Mouse (Mus musculus): ENCODE measurements at regions not wholly inside any gene's neighbourhood (a gene's known extent, or its start where the extent isn't known, plus 50 kb on each side); places are given as distances from the start of the nearest gene placed in this dataset.
A peak's percentile ranks its signal among the peaks of the same experiment; 100 is the strongest.

GRCm38 (mm10) chr15:36914239-36915100 is 93.1 kb downstream of the Zfp706 start:
- DNase-seq = no peak

- no peak for DNase-seq
Observed at GRCm38 (mm10) chr15:36913308-36913707, 94.3 kb downstream of the Zfp706 start.

GRCm38 (mm10) chr15:36910272-36910671 is 97.3 kb downstream of the Zfp706 start:
- no peak for DNase-seq

DNA sequence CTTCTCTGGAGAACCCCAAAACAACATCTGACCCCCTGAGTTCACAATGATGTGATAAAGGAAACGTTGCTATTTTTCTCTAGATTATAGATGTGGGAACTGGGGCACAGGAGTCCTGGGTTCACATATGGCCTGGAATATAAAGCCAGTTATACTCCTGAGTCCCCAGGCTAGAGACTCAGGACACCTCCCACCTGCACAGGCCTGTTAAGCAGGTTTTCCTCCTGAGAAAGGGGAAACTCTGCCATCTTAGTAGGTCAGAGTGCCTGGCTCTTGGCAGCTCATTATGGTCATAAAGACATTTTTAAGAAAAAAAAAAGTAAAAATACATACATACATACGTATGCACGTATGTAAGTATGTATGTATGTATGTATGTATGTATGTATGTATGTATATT is 98.1 kb downstream of the Zfp706 start:
- no peak for DNase-seq

- no peak for DNase-seq
Observed at GRCm38 (mm10) chr15:36906789-36907188, 100.8 kb downstream of the Zfp706 start.

DNA sequence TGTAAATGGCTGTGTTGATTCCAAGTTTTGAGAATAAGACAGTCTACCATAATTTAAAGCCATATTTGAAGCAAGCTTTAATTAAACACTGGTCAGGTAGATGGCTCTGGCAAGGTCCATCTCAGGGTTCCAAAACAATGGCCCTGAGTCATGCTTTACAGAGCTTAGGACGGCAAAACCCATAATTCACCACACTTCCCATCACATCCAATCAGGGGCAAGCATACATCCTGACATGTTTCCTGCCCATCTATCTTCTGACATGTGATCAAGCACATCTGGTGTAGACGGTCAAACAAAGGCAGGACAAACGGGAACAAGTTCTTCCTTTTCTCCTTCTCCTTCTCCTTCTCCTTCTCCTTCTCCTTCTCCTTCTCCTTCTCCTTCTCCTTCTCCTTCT is 101.5 kb downstream of the Zfp706 start:
- DNase-seq = no peak

DNA sequence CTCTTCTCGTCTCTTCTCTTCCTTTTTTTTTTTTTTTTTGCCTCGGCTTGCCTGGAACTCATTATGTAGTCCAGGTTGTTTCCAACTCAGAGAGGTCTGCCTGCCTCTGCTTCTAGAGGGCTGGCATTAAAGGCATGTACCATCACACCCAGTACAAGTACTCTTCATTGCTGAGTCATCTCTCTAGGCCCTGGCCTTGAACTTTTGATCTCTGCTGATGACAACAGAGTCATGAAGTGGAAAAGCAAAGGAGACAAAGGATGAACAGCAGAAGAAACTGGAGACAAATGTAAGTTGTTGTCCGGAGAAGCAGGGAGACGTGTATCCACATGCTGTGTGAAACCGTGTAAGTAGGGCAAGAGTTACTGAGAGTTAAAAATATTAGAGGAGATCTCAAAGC is 103.7 kb downstream of the Zfp706 start:
- no peak for DNase-seq

- no peak for DNase-seq
Observed at GRCm38 (mm10) chr15:36903309-36903708, 104.3 kb downstream of the Zfp706 start.

GRCm38 (mm10) chr15:36901830-36902285 is 105.7 kb downstream of the Zfp706 start:
- peak; percentile 70 for DNase-seq

DNA sequence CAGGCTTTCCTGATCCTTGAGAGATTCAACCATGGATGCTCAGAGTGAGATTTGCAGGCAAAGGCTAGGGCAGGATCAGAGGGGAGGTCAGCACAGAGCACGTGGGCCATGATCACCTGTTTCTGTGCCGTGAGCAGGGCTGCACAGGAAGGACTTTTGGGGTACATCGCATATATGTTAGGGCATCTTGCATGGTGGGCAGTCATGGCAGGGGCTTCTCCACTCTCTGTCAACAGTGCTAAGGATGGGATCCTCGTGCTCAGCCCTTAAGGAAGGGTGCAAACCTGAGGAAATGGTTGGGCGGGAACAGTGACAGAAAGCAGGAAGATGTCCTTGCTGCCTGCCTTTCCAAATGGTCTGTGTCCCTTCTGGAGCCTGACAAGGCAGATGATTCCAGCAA is 106.2 kb downstream of the Zfp706 start:
- no peak for DNase-seq

- DNase-seq = no peak
Observed at GRCm38 (mm10) chr15:36900940-36901339, 106.6 kb downstream of the Zfp706 start.

DNA sequence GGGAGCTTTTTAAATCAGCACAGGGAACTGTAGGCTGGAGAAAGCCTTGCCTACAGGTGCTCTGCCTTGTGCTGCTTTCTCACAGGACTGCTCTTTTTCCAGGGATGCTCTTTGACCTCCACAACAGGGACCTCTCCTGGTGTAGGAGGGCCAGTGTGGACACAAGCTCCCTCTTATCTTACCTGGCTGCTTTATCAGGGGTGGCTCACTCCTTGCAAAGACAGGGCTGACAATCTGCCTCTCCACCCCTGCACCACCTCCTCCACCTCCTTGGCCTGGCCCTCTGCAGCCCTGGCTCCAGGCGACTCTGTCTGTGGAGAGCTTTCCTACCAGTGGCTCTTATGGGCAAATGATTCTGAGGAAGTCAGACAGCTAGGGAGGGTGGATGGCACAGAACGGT is 107.7 kb downstream of the Zfp706 start:
- DNase-seq = no peak

DNA sequence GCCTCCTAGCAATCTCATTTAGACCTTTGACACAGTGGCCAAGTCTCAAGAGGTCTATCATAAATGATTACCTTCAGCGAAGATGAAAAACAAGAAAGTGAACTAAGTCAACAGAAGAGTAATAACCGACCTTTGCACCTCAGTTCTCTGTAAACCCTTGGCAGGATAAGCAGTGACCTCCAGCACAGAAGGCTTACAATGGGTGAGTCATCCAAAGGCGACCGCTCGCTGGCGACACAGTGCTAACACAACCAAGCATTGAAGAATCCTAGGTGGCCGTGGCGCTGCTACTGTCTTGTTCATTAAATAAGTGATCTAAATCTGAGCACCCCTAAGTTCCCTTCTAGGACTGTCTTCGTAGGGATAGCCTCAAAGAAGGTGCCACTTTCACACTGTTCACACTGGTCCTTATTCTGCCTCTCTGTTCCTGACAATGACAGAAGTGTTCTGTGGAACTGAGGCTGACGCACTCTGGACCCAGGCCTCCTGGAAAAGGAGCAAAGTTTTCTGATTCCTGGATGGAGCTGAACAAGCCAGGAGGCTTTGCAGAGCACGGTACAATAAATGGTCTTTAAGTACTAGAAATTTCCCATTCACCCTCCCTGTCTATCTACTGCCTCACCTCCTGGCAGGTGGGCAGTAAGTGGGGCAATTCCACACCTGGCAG is 108.6 kb downstream of the Zfp706 start:
- DNase-seq = no peak

DNA sequence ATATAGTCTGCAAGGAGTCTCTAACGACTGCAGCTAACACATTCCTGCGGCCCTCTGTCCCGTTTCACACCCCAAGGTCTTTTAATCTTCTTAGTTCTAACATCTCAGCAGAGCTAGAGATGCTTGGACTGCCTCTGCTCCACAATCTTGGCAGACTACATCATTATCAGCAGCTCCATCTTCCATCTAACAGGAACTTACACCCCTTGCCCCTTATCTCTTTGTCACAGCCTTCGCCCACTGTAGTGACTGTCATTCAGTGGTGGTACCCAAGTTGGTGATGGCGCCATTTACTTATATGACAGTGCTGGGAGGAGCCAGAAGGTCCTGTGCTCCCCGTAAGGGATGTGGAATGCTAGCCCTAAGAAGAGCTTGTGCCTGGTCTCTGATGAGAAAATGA is 109.2 kb downstream of the Zfp706 start:
- DNase-seq = no peak

GRCm38 (mm10) chr15:36896265-36896664 is 111.3 kb downstream of the Zfp706 start:
- no peak for DNase-seq

DNA sequence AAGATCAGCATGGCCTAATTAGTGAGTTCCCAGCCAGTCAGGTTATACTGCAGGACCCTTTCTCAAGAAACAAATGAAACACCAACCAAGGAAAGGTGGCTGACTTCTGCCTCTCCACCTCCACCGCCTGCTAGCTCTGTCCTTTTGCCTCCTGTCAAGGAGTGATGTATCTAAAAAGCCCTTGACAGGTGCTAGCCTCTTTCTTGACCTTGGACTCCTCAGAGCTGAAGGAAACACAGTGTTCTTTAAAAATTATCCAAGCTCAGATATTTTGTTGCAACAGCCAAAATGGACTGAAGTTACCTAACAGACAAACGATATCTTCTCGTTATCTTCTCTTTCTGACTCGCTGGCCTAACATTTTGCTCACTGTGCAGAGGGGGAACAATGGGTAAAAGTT is 112.5 kb downstream of the Zfp706 start:
- no peak for DNase-seq

DNA sequence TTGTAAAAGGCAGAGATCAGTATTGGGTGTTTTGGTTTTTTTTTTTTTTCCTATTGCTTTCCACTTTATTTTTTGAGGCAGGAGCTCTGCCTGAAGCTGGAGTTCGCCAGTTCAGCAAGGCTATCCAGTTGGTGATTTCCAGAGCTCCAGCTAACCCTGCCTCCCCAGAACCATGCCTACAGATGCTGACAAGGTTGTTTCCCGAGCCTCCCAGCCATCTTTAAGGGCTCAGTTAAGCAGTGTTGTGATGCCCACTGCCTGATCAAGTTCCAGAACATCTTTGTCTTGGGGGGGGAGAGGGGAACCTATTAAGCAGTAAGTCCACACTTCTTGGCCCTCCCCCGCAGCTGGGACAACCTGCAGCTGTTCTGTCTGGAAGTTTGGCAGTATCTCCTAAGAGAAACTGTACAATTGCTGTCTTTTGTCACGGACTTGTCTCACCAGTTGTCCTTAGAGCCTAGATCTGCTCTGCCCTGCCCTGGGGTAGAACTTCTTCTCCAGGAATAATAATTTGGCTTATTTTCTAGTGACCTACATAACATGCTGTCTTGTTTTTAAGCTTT is 114.1 kb downstream of the Zfp706 start:
- DNase-seq = no peak

GRCm38 (mm10) chr15:36892576-36893205 is 114.9 kb downstream of the Zfp706 start:
- DNase-seq = no peak

DNA sequence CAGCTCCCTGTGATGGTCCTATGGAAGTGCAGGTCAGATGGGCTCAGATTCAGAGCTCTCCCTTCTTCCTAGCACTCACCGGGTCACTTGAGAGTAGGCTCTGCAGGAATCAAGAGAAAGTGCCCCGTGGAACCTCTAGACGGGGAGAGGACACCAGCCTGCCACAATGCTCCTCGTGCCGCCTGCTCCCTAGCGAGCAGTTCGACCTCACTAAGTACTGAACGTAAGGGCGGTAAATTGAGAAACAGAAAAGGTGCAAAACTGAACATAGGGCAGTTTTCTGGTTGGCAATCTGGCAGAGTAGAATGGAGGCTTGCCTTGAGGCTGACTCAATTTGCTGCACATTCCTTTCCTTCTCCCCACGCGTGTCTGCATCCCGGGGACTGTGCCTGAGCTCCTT is 115.7 kb downstream of the Zfp706 start:
- DNase-seq = no peak

GRCm38 (mm10) chr15:36891296-36891695 is 116.3 kb downstream of the Zfp706 start:
- no peak for DNase-seq

GRCm38 (mm10) chr15:36889072-36889471 is 118.5 kb downstream of the Zfp706 start:
- DNase-seq = no peak

GRCm38 (mm10) chr15:36888351-36889069 is 119.1 kb downstream of the Zfp706 start:
- no peak for DNase-seq
